Mouse (Mus musculus) limb, embryonic 14.5 days (tissue): Measurements from ENCODE around the gene Castor1. TPM values are rescaled to one million over a fixed set of nuclear protein-coding genes. Genes with fewer than 3 reads are reported as not detected.

ENCODE experiments used
- ATAC-seq: fragments of 200-750 bp; cut with Nextera tagmentation; 2 replicates; pipeline ENCODE4 v1.8.0; 2017; ENCODE audit warnings: low read depth, moderate number of reproducible peaks, moderate TSS enrichment; ENCODE audit not compliant: low FRiP score
- DNase-seq: peaks from one replicate; pipeline ENCODE4 v3.0.0-alpha.2; 2015; ENCODE audit warnings: low spot score
- H3K27ac ChIP-seq: fragments of 300-500 bp; sonication (generic); replicated peaks from 2 replicates; pipeline ENCODE4 v1.5.1; 2014; ENCODE audit warnings: low read depth, mild to moderate bottlenecking, low read length, moderate library complexity, mixed read lengths
- H3K27me3 ChIP-seq: fragments of 300-500 bp; sonication (generic); 2 replicates; pipeline ENCODE4 v1.6.1; 2014; ENCODE audit warnings: low read length, mixed read lengths; ENCODE audit not compliant: control insufficient read depth, insufficient read depth
- H3K36me3 ChIP-seq: fragments of 300-500 bp; sonication (generic); 2 replicates; pipeline ENCODE4 v1.6.1; 2014; ENCODE audit warnings: mild to moderate bottlenecking, low read length, moderate library complexity, mixed read lengths; ENCODE audit not compliant: control insufficient read depth, insufficient read depth
- H3K4me1 ChIP-seq: fragments of 300-500 bp; sonication (generic); 2 replicates; pipeline ENCODE4 v1.6.1; 2014; ENCODE audit warnings: antibody characterized with exemption, low read length, mixed read lengths; ENCODE audit not compliant: control insufficient read depth, insufficient read depth
- H3K4me2 ChIP-seq: fragments of 300-500 bp; sonication (generic); replicated peaks from 2 replicates; pipeline ENCODE4 v1.6.1; 2014; ENCODE audit warnings: low read depth, mild to moderate bottlenecking, low read length, moderate library complexity; ENCODE audit not compliant: severe bottlenecking
- H3K4me3 ChIP-seq: fragments of 300-500 bp; sonication (generic); replicated peaks from 2 replicates; pipeline ENCODE4 v1.5.1; 2014; ENCODE audit warnings: low read length
- H3K9ac ChIP-seq: fragments of 300-500 bp; sonication (generic); 2 replicates; pipeline ENCODE4 v1.6.1; 2014; ENCODE audit warnings: mild to moderate bottlenecking, low read depth, low read length, moderate library complexity; ENCODE audit not compliant: severe bottlenecking
- H3K9me3 ChIP-seq: fragments of 300-500 bp; sonication (generic); 2 replicates; pipeline ENCODE4 v1.6.1; 2016; ENCODE audit warnings: low read length; ENCODE audit not compliant: control insufficient read depth
- POLR2A ChIP-seq: fragments of 200-500 bp; IDR thresholded peaks from 2 replicates; pipeline ENCODE4 v1.8.0; 2012; ENCODE audit warnings: inconsistent platforms, mild to moderate bottlenecking, moderate library complexity, borderline replicate concordance; ENCODE audit not compliant: insufficient read depth, insufficient read length; ENCODE audit errors: extremely low read depth
- WGBS: fragments of 180-500 bp; shearing (Covaris S2); extraction: QIAGEN DNeasy Blood & Tissue Kit; methylation state at CpG from one replicate; pipeline ENCODE4 v1.1.7; 2014; 5-methylcytosine and 5-hydroxymethylcytosine counted together
- polyA plus RNA-seq, 2 experiments: library from polyadenylated mRNA; depleted of rRNA in 1 of 2; stranded (reverse) in 1 of 2; unstranded in 1 of 2; fragments of >200 nt; fragmentation: Nextera tagmentation in 1 of 2; extraction: Ambion mirVana in 1 of 2; gene quantifications; 2 replicates each; pipeline versions ENCODE4 v1.2.1 to v1.2.3; 2012 to 2014

Castor1 gene
- polyA plus RNA-seq, 2 experiments: 10.6 to 13.9 TPM

- peak overlapping the region; percentile 38; the same call in 1 of the 2 replicates for H3K27ac ChIP-seq
- TF ChIP-seq POLR2A: no peak
- no peaks in the 10 kb centered on the region; the same call in 1 of the 2 replicates for H3K36me3 ChIP-seq
- H3K4me1 ChIP-seq: peaks cover 33% of the 10 kb centered on the region
- 44% methylated on average over 3 of the region's 3 CpGs for WGBS
- H3K9ac ChIP-seq: no peak overlapping the region
- no peaks in the 10 kb centered on the region for H3K9me3 ChIP-seq
- H3K4me3 ChIP-seq: no peak overlapping the region
- no peak for ATAC-seq
- no peak for DNase-seq
- no peaks in the 10 kb centered on the region for H3K27me3 ChIP-seq
- H3K4me2 ChIP-seq: no peak overlapping the region
Measured at GRCm38 (mm10) chr11:4190677-4191076, 27.3 kb upstream of the Castor1 start.

DNA sequence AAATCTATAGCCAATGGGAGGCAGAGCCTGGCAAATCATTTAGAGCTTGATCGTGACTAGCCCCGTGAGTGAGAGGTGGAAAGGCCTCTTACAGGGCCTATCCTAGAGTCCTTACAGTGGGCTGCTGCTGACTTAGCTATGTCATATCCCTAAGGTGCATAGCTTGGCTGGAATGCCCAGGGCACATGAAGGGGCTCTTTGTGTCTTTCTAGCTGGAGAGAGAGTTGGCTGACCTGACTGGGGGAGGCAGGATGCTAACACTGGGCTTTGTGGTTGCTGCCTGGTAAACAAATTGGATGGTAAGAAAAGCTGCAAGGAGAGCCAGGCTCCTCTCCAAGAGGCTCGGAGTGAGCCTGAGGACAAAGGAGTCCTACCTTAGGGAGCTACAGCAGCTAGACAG is 25.3 kb upstream of the Castor1 start:
- H3K36me3 ChIP-seq: no peaks in the 10 kb centered on the region; the same call in 1 of the 2 replicates
- ATAC-seq (0 out of 2 replicates have a peak, but pooled peaks have one; percentile 47), DNase-seq (no peak)
- H3K4me2 ChIP-seq: no peak overlapping the region
- 0 out of 2 replicates have a peak overlapping the region, but pooled peaks have one; percentile 3 for H3K9ac ChIP-seq
- no peaks in the 10 kb centered on the region for H3K9me3 ChIP-seq
- no peak overlapping the region for H3K4me3 ChIP-seq
- H3K27me3 ChIP-seq: no peaks in the 10 kb centered on the region
- H3K27ac ChIP-seq: peak overlapping the region; percentile 74
- no peak for TF ChIP-seq POLR2A
- peaks cover 29% of the 10 kb centered on the region for H3K4me1 ChIP-seq
- WGBS: 67% methylated on average over 3 of the region's 3 CpGs

- DNase-seq (no peak), ATAC-seq (no peak)
- H3K27ac ChIP-seq: peak overlapping the region; percentile 74; the same call in 1 of the 2 replicates
- H3K4me1 ChIP-seq: peaks cover 22% of the 10 kb centered on the region
- H3K27me3 ChIP-seq: no peaks in the 10 kb centered on the region
- H3K9me3 ChIP-seq: no peaks in the 10 kb centered on the region
- no peak for TF ChIP-seq POLR2A
- H3K4me2 ChIP-seq: no peak overlapping the region
- no peak overlapping the region for H3K4me3 ChIP-seq
- H3K36me3 ChIP-seq: no peaks in the 10 kb centered on the region; the same call in 1 of the 2 replicates
- H3K9ac ChIP-seq: no peak overlapping the region
Measured at GRCm38 (mm10) chr11:4193420-4193819, 24.6 kb upstream of the Castor1 start.

DNA sequence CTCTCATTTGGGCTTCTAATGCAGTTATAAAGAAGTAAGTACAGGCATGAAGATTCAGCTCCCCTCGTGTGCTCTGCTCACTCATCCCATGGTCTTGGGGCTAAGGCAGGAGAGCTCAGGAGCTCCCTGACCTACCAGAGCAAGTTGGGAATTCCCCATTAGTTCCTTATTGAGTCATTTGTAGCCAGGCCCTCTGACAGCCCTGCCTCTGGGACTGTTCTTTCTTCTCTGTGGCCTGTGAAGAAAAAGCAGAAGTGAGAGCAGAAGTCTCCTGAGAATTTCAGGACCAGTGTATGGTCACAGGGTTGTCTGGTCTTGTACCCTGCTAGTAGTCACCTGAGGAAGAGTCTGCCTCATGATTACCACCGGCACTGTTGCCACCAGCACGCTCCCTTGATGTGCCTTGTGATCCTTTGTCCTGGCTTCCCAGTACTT is 22.4 kb upstream of the Castor1 start:
- Histone ChIP-seq H3K27ac (no peak overlapping the region), H3K27me3 (no peaks in the 10 kb centered on the region), H3K4me3 (no peak overlapping the region), H3K4me2 (no peak overlapping the region), H3K4me1 (peaks cover 13% of the 10 kb centered on the region), H3K9ac (no peak overlapping the region), H3K36me3 (no peaks in the 10 kb centered on the region; the same call in 1 of the 2 replicates), H3K9me3 (no peaks in the 10 kb centered on the region)
- ATAC-seq: no peak
- 78% methylated on average over 3 of the region's 3 CpGs for WGBS
- no peak for TF ChIP-seq POLR2A
- no peak for DNase-seq

- H3K4me1 ChIP-seq: peaks cover 4% of the 10 kb centered on the region
- no peak for ATAC-seq
- DNase-seq: no peak
- no peak overlapping the region for H3K27ac ChIP-seq
- H3K4me2 ChIP-seq: no peak overlapping the region
- no peaks in the 10 kb centered on the region for H3K9me3 ChIP-seq
- H3K36me3 ChIP-seq: no peaks in the 10 kb centered on the region; the same call in 1 of the 2 replicates
- TF ChIP-seq POLR2A: no peak
- H3K9ac ChIP-seq: no peak overlapping the region
- 66% methylated on average over 8 of the region's 8 CpGs for WGBS
- H3K4me3 ChIP-seq: no peak overlapping the region
- no peaks in the 10 kb centered on the region for H3K27me3 ChIP-seq
Measured at GRCm38 (mm10) chr11:4196636-4197035, 21.4 kb upstream of the Castor1 start.

DNA sequence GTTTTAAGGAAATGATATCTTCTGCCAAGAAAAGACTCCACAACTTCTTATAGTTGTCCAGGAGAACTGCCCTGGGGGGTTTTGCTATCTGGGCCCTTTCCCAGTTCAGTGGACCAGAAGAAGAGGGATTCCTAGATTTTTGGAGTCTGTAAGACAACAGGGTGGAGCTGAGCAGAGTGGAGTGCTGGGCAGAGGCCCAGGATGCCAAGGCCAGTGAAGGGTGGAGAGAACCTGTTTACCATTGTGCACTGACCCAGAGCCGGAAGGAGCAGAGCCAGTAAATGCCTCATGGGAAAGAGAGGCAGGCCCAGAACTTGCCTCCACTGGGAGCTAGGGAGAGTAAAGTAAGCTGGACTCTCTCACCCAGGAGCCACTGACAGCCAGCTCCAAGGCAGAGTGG is 20.3 kb upstream of the Castor1 start:
- 87% methylated on average over 1 of the region's 1 CpGs for WGBS
- Histone ChIP-seq H3K9me3 (no peaks in the 10 kb centered on the region), H3K27ac (no peak overlapping the region), H3K9ac (no peak overlapping the region), H3K4me2 (no peak overlapping the region), H3K27me3 (no peaks in the 10 kb centered on the region), H3K4me3 (no peak overlapping the region), H3K36me3 (no peaks in the 10 kb centered on the region), H3K4me1 (no peaks in the 10 kb centered on the region)
- TF ChIP-seq POLR2A: no peak
- DNase-seq (no peak), ATAC-seq (no peak)
